Mouse (Mus musculus): ENCODE results near the gene 4932411N23Rik. TPM values are rescaled to one million over a fixed set of nuclear protein-coding genes. Genes with fewer than 3 reads are reported as not detected.

4932411N23Rik gene
- polyA plus RNA-seq (2017; shearing (Covaris generic)), result not detected

DNA sequence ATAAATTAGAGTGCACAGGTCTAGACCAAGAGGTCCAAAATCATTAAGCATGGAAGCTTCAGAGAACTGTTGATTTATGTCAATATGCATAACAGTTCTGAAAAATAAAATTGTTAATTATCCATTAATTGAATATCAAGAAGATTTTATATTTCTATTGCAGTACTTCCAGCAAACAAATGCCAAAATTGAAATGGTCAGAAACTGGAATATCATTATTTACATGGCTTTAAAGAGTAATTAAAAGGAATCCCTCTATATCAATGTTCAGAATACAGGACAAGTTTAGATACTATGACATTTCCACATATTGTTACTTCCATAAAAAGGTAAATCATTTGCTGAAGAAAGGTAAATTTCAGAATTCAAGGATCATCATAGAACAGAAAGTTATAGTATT is at the start of gene 4932411N23Rik:
Gene 4932411N23Rik (minus strand): TSS at position 101 of the 400 bp plus-strand sequence.

Other genes with a start within 250 kb of the 4932411N23Rik start
- not detected for gene Gm382, start 224.1 kb upstream of the 4932411N23Rik start, polyA plus RNA-seq (2017; shearing (Covaris generic))

All from inflammation-experienced regulatory T-cells, adult 16 weeks (primary cell).